Mouse (Mus musculus): ENCODE data around the gene Stx1b.

DNA sequence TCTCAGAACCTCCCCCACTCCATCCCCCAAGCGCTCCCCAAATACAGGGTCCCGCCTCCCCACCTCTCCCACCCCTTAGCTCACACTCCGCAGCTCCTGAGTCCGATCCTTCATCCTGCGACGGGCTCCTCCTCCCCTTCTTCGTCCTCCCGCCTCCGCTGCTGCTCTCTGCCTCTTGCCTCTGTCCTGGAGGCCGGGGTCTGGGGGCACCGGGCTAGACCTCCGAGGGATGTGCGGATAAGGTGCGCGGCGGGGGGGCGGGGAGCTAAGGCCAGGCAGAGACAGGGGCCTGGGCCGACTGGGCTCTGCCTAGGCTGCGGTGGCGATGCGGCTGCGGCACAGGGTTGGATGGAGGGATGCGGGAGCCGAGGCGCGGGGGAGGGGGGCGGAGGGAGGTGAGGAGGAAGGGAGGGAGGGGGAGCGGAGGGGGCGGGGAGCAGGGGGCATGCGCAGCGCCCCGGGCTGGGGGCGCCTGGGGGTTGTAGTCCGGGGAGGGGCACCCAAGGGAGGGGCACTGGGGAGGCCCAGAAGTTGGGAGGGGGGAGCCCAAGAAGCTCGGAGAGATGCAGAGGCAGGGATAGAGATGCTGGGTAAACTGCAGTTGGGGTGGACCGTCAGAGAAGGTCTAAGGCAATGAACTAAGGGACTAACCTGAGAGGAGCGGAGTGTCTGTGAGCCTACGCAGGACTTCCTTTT is at the start of gene Stx1b, which contains the start of gene Stx4a:
- no peak for TF ChIP-seq CTCF (IDR thresholded peaks at IDR 0.05; ENCODE audit: borderline replicate concordance, insufficient read depth, low read length)
- no peak for TF ChIP-seq POLR2A (IDR thresholded peaks at IDR 0.05; ENCODE audit: low read depth, low read length)
